Mouse (Mus musculus): ENCODE results near the gene Bcorl1. TPM values are rescaled to one million over a fixed set of nuclear protein-coding genes. Genes with fewer than 3 reads are reported as not detected.
A peak's percentile ranks its signal among the peaks of the same experiment; 100 is the strongest.

The Bcorl1 gene
- polyA plus RNA-seq, 1 experiment = 3.5 TPM

DNA sequence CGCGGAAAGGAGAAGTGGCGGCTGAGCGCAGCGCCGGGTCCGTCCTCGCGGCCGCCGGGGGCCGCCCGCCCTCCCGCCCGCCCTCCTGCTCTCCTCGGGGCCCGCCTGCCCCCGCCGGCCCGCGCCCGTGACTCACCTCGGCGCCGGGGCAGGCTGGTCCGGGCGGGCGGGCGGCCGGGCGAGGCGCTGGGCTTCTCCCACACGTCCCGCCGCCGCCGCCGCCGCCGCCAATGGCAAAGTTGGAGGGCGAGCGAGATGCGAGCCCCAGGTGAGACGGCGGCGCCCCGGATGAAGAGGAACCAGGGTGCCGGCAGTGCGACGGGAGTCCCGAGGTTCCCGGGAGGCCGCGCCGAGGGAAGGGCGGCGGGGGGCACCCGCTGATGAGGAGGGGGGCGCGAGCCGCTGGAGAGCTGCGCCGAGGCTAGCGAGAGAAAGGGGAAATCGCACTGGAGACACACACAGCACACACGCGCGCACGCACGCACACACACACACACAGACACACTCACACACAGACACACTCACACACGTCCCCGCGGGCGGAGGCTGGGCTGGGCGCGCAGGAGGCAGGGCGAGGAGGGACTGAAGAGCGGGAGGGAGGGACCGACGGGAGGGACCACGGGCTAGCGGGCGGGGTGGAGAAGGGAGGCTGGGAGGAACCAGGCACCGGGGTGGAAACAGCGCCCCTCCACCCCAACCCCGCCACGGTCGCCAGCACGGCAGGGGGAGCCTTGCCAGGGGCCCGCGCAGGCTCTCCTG, 112.8 kb downstream of the Bcorl1 start:
- Histone ChIP-seq H3K4me1 (ENCODE audit: control insufficient read depth, insufficient read depth, low read length) (no peaks in the 10 kb centered on the region), H3K27me3 (replicated peaks; ENCODE audit: control insufficient read depth, insufficient read depth, low read length) (no peaks in the 10 kb centered on the region; the same call in 1 of the 2 replicates), H3K36me3 (ENCODE audit: control insufficient read depth, insufficient read depth, low read length) (no peaks in the 10 kb centered on the region), H3K4me3 (ENCODE audit: insufficient read depth, low read depth, low read length) (peak overlapping the region; percentile 72), H3K27ac (ENCODE audit: insufficient read depth, low read depth, low read length) (no peak overlapping the region)
- DNase-seq = peak; percentile 74
- WGBS = under 1% methylated on average over 35 of the region's 91 CpGs
- TF ChIP-seq CTCF (conservative IDR thresholded peaks at IDR 0.05; ENCODE audit: insufficient read depth, insufficient read length, low read depth, low read length) (no peak), POLR2A (IDR thresholded peaks at IDR 0.05; ENCODE audit: low read depth, low read length) (no peak)

DNA sequence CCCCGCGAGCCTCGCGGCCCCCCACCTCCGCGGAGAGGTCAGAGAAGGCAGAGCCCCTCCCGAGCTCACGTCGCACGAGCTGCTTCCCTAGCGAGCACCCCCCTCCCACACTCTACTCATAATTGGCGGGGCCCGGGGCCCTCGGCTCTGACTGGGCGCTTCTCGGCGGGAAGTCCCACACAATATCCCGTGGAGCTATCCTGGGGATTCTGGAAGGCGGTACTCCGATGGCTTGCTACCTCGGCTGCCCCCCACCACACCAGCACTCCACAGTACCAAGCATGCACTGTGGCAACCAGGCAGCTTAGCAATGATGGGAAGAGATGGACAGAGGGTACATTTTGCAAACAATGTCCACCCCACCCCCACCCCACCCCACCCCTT, 113.3 kb downstream of the Bcorl1 start:
- WGBS = 6% methylated on average over 13 of the region's 21 CpGs

DNA sequence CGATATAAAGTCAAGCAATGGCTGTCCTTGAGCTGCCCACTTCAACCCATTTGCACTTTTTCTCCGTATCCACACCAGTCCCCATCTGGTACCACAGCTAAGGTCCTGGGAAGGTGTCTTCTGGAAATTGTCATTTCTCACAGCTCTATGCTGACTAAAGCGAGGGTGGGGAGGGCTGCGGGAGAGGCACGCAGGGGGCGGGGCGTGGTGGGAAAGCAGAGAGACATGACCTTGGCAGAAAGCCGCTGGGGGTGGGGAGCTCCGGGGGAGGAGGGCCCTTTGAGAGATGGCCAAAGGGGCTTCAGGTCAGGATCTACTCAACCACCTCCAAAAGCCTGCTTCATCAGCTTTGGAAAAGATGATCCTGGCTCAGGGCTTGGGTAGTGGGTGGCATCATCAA, 113.9 kb downstream of the Bcorl1 start:
- Histone ChIP-seq H3K27ac (ENCODE audit: insufficient read depth, low read depth, low read length) (no peak overlapping the region), H3K36me3 (ENCODE audit: control insufficient read depth, insufficient read depth, low read length) (no peaks in the 10 kb centered on the region), H3K27me3 (replicated peaks; ENCODE audit: control insufficient read depth, insufficient read depth, low read length) (no peaks in the 10 kb centered on the region; the same call in 1 of the 2 replicates), H3K4me1 (ENCODE audit: control insufficient read depth, insufficient read depth, low read length) (no peaks in the 10 kb centered on the region), H3K4me3 (ENCODE audit: insufficient read depth, low read depth, low read length) (no peak overlapping the region)
- TF ChIP-seq CTCF (conservative IDR thresholded peaks at IDR 0.05; ENCODE audit: insufficient read depth, insufficient read length, low read depth, low read length) = no peak
- no peak for TF ChIP-seq POLR2A (IDR thresholded peaks at IDR 0.05; ENCODE audit: low read depth, low read length)
- WGBS = 24% methylated on average over 9 of the region's 9 CpGs
- DNase-seq = no peak

More for the DNA sequence above, 113.3 kb downstream of the Bcorl1 start:
- no peak for DNase-seq
- TF ChIP-seq CTCF (conservative IDR thresholded peaks at IDR 0.05; ENCODE audit: insufficient read depth, insufficient read length, low read depth, low read length) = no peak
- no peak for TF ChIP-seq POLR2A (IDR thresholded peaks at IDR 0.05; ENCODE audit: low read depth, low read length)
- Histone ChIP-seq H3K4me3 (ENCODE audit: insufficient read depth, low read depth, low read length) (peak overlapping the region; percentile 72), H3K4me1 (ENCODE audit: control insufficient read depth, insufficient read depth, low read length) (no peaks in the 10 kb centered on the region), H3K36me3 (ENCODE audit: control insufficient read depth, insufficient read depth, low read length) (no peaks in the 10 kb centered on the region), H3K27me3 (replicated peaks; ENCODE audit: control insufficient read depth, insufficient read depth, low read length) (no peaks in the 10 kb centered on the region; the same call in 1 of the 2 replicates), H3K27ac (ENCODE audit: insufficient read depth, low read depth, low read length) (no peak overlapping the region)

DNA sequence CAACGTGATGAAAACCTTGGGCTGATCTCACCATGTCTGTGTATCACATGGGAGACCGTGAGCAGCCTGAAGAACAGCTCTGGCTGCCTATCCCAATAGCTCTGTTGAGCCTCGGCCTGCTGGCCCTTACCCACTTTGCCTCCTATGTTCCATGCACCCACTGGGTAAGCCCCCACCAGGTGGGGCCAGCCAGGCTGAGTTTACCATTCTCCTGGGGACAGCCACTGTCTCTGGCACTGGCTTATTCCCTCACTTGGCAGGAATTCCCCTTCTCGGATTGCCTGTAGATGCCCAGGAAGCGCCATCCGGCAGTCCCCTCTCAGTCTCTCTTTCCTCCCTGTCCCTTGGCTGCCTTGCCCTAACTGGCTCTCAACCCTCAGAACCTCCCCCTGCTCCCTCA, 115.8 kb downstream of the Bcorl1 start:
- DNase-seq = no peak
- Histone ChIP-seq H3K27ac (ENCODE audit: insufficient read depth, low read depth, low read length) (no peak overlapping the region), H3K27me3 (replicated peaks; ENCODE audit: control insufficient read depth, insufficient read depth, low read length) (no peaks in the 10 kb centered on the region; the same call in 1 of the 2 replicates), H3K4me3 (ENCODE audit: insufficient read depth, low read depth, low read length) (no peak overlapping the region), H3K36me3 (ENCODE audit: control insufficient read depth, insufficient read depth, low read length) (no peaks in the 10 kb centered on the region), H3K4me1 (ENCODE audit: control insufficient read depth, insufficient read depth, low read length) (no peaks in the 10 kb centered on the region)
- no peak for TF ChIP-seq POLR2A (IDR thresholded peaks at IDR 0.05; ENCODE audit: low read depth, low read length)
- no peak for TF ChIP-seq CTCF (conservative IDR thresholded peaks at IDR 0.05; ENCODE audit: insufficient read depth, insufficient read length, low read depth, low read length)
- WGBS = 78% methylated on average over 6 of the region's 6 CpGs

Other genes with a start within 250 kb of the Bcorl1 start
- gene Xpnpep2, start 232.6 kb upstream of the Bcorl1 start, polyA plus RNA-seq (2012; rRNA removed) = 25.8 and 32.5 TPM in 2 replicates
- gene Sash3, start 194.9 kb upstream of the Bcorl1 start, polyA plus RNA-seq (2012; rRNA removed) = 1.5 and 6.8 TPM in 2 replicates
- gene Zdhhc9, start 132.5 kb upstream of the Bcorl1 start, polyA plus RNA-seq (2012; rRNA removed) = 75.7 and 77.0 TPM in 2 replicates
- gene Utp14a, start 84.5 kb upstream of the Bcorl1 start, polyA plus RNA-seq (2012; rRNA removed) = 1.6 and 2.4 TPM in 2 replicates
- gene Elf4, start 121.8 kb downstream of the Bcorl1 start, polyA plus RNA-seq (2012; rRNA removed) = 3.6 and 5.3 TPM in 2 replicates
- gene Aifm1, start 172.2 kb downstream of the Bcorl1 start, polyA plus RNA-seq (2012; rRNA removed) = 49.5 and 69.9 TPM in 2 replicates
- gene Rab33a, start 177.9 kb downstream of the Bcorl1 start, polyA plus RNA-seq (2012; rRNA removed) = 0.19 and 0.43 TPM in 2 replicates